Mouse (Mus musculus): ENCODE results near the gene Pld4.
"Not testable (repeated sequence)": the region's sequence is repeated elsewhere in the genome, so short reads cannot be mapped to it uniquely, and the experiment has no call there.

The Pld4 gene

DNA sequence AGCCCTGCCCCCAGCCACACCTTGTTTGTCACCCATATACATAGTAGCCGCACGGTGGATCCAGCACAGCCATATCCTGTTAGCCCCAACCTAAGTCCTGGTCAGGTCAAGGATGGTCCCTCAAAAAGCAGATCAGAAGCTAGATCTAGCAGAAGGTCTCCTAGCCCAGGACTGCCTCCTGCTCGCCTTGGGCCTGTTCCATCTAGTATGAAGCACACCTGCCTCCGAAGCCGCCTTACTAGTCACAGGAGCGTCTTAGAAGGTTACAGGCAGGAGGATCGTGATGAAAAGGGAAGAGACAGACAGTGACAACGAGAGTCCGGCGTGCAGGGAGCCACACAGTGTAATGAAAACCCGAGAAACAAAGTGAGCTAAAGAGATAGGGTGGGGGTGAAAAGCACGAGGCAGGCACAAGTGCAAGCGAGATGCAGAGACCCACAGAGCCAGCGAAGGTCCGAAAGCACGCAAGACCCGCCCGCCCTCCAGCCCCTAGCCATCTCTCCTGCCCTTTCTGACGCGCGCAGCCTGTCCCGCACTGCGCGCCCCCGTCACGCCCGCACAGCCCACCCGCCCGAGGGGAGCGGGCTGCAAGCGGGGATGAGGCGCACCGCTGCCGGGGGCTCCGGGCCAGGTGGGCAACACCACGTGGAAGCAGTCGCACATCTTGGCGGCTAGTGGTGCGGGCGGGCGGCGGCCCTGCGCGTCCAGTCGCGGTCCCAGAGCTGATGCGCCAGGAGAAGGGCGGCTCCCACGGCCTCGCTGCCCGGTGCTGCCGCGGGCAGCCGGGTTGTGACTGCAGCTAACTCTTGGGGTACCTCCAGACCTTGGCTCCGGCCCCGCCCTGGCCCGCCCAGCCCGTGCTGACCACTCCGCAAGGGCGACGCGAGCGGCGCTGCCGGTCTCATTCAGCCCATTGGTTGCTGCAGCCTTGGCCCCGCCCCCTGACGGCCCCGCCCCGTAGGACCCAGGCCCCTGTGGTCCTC lies 41.7 kb downstream of the Pld4 start, which contains the start of gene Ahnak2:
TSS of gene Ahnak2 (minus strand) at position 794 of the 983 bp plus-strand sequence.
- peak; percentile 83 for DNase-seq (ENCODE audit: extremely low spot score, low spot score)

GRCm38 (mm10) chr12:112802917-112803316 lies 42.5 kb downstream of the Pld4 start:
- DNase-seq (ENCODE audit: extremely low spot score, low spot score), result no peak

- DNase-seq (ENCODE audit: extremely low spot score, low spot score), result no peak
Measured at GRCm38 (mm10) chr12:112804046-112804445, 43.6 kb downstream of the Pld4 start.

GRCm38 (mm10) chr12:112806044-112806443 lies 45.6 kb downstream of the Pld4 start:
- DNase-seq (ENCODE audit: extremely low spot score, low spot score), result no peak

DNA sequence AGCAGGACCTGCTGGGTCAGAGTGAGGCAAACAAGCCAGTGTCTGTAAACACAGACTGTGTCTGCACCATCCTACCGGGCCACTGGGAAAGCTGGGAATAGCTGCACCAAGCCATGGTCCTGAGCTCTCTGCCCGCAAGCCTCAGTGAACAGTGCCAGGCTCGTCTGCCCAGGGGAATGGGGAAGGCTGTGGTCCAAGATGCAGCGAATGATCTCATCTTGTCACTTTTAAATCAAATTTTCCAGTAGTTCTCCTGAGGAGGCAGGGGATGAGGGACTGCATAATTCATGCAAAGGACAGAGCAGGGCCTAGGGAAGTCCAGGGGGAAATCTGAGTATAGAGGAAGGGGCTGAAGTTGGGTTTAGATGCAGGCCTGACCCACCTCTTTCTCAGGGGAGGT lies 47.3 kb downstream of the Pld4 start:
- no peak for DNase-seq (ENCODE audit: extremely low spot score, low spot score)

DNA sequence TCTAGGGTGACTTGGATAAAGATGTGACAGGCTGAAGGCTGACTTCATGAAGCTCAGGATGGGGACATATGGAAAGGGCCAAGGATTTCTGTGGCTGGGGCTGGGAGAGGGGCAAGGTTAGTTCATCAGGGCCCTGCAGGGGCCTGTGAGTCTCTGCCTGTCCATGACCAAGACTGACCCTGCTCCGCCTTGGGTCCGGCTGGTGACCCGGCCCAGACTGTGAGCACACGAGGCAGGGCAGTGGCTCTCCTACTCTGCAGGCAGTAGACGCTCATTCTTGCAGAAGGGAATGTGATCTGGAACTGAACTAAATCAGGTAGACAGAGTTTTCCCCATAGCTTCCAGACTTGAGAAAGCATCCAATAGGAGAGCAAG lies 47.7 kb downstream of the Pld4 start:
- no peak for DNase-seq (ENCODE audit: extremely low spot score, low spot score)

- DNase-seq (ENCODE audit: extremely low spot score, low spot score), result peak; percentile 92
Measured at GRCm38 (mm10) chr12:112808587-112809364, 48.3 kb downstream of the Pld4 start, which contains the start of gene Clba1. Gene Clba1, plus strand, starts transcription at chr12:112808937.

DNA sequence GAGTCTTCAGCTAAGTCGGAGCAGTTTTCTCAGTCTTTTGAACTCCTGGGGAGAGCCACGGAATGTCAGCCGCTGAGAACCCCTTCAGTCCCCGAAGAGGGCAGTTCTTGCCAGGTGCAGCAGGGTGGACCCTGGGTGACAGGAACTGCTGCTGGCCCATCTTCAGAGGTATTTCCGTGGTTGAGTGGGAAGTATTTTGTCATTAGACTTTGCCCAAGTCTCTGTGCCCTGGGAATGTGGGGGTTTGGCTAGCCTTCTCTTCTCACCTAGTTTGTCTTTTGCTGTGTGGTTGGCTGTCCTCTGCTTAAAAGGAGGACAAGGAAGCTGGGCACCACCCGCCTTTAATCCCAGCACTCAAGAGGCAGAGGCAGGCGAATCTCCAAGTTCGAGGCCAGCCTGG lies 49.2 kb downstream of the Pld4 start:
- DNase-seq (ENCODE audit: extremely low spot score, low spot score), result no peak

DNA sequence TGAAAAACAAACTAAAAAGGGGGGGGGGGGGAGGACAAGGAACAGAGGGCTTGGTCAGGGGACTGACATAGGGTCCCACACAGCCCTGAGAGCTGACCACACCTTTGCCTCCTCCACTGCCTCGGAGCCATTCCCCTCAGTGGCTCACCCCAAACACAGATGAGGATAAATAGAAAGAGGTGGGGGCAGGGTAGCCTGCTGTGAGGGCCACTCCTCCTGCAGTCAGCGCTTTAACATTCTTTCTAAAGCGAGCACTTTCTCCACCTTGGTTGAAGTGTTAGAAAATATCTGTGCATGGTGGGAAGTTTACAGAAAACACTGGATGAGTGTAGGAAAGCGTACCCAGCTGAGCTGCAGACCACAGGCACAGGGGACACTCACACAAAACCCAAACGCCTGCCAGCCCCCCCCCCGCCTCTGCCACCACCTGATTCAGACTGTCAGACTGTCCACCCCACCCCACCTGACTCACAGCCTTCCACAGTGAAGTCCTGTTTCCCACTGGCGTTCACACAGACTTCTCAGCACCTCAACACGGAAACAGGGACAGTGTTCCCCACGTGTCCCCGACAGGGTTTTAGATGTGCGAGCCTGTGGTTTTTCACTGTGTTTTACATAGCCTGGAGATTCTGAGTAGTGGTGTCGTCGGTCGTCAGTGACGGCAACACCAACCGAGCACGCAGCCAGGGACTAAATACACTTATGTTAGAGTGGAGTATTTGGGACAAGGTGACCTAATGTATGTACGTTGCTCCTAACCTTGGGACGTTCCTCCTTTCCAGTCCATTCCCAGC lies 49.8 kb downstream of the Pld4 start:
- DNase-seq (ENCODE audit: extremely low spot score, low spot score), result no peak

DNA sequence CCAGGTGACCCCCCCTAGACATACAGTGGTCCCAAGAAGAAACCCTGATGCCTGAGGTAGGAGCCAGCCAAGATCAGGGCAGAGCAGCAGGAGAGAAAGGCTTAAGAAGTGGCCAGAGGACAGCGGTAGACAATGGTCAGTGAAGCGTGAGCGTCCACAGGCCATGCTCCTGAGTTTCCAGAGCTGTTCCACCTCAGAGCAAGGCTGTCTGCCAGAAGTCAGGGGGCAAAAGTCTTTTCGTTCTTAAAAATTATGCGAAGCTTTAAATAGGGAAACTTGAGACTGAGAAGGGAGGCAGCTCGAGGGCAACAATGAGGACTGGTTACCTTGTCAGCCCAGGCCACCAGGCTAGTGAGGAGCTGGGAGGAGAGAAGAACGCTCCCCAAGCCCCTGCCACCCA lies 52.9 kb downstream of the Pld4 start:
- DNase-seq (ENCODE audit: extremely low spot score, low spot score), result no peak

GRCm38 (mm10) chr12:112814682-112815470 lies 54.4 kb downstream of the Pld4 start:
- DNase-seq (ENCODE audit: extremely low spot score, low spot score), result no peak

DNA sequence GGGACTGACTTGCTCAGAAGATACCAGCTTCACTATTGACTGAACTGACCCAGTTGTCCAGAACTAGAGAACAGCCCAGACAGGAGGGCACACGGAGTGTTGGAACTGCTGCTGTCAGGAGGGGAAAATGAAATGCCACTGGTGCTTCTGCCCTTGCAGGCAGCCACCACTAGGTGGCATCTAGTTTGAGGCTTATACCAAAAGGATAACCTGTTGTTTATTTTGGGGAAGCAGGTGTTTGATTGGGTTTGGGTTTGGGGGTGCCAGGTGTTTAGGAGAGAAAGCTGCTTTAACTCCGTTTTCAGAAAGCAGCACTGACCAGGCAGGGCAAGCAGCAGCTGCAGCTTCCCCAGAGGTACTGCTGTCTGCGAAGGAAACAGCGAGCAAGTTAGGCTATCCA lies 55.8 kb downstream of the Pld4 start:
- peak; percentile 42 for DNase-seq (ENCODE audit: extremely low spot score, low spot score)

GRCm38 (mm10) chr12:112816866-112817265 lies 56.4 kb downstream of the Pld4 start:
- DNase-seq (ENCODE audit: extremely low spot score, low spot score), result not testable (repeated sequence)

Data from neural tube, embryonic 10.5 days (tissue).